ENCODE assay signal across 15 mouse cellular contexts in the genomic region with DNA sequence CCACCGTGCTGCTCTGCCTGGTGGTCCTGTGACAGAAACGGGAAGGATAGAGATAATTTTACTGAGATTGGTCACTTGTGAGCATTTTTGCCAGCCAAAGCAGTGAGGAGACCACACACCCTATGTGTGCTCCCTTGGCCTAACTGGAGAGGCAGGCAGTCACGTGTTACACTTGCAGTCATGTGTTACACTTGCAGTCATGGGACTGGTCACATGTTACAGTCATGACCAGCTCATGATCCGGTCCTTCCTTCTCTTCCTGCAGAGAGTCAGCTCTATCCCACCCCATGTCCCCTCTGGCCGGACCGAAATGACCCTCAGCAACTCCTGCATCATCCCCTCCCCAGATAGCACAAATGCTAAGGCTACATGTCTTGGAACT. TPM values are rescaled to one million over a fixed set of nuclear protein-coding genes. Genes with fewer than 3 reads are reported as not detected.
A peak's percentile ranks its signal among the peaks of the same experiment; 100 is the strongest.
DNase-seq lines count a peak whose midpoint lies in the region; ATAC-seq lines count a peak whose summit lies in the region.
"Had no signal": no experiment of that assay in that cellular context is flagged by ENCODE, and none has a peak within 500 bp of the region (broad histone marks: within the 10 kb centered on the region; RNA-seq: fewer than 3 reads in every experiment).

No protein-coding gene starts in this region.

- ATAC-seq in kidney, embryonic 14.5 days (ENCODE audit: low FRiP score, low TSS enrichment) = no peak
- no peak for ATAC-seq in megakaryocyte, adult 5-6 weeks (ENCODE audit: poor library complexity, severe bottlenecking)
- no peak for ATAC-seq in intestine, embryonic 16.5 days
- ATAC-seq in stomach, embryonic 16.5 days (ENCODE audit: insufficient read depth, low FRiP score) = no peak
- ATAC-seq: forebrain, postnatal 0 days had no signal

- 82% methylated on average over 6 of the region's 6 CpGs for WGBS in kidney, embryonic 14.5 days
- WGBS in intestine, embryonic 16.5 days = 83% methylated on average over 6 of the region's 6 CpGs
- 75% methylated on average over 6 of the region's 6 CpGs for WGBS in stomach, embryonic 16.5 days

- DNase-seq in kidney, adult 9 months = no peak
- no peak for DNase-seq in adrenal gland, postnatal 4 days (ENCODE audit: low spot score in 2 of 2)
- no peak for DNase-seq in thymus, postnatal 10 days (ENCODE audit: low spot score in 2 of 2)
- DNase-seq: forebrain, postnatal 0 days; heart, adult 11 months had no signal

- no peak overlapping the region for H3K9ac ChIP-seq in kidney, embryonic 14.5 days (ENCODE audit: low read depth, low read length)
- H3K9ac ChIP-seq in intestine, embryonic 16.5 days (ENCODE audit: low read depth, low read length) = peak overlapping the region; percentile 56; the same call in 1 of the 2 replicates
- H3K9ac ChIP-seq in stomach, embryonic 16.5 days (ENCODE audit: low read length) = 0 out of 2 replicates have a peak overlapping the region, but pooled peaks have one; percentile 31
- H3K9ac ChIP-seq: forebrain, postnatal 0 days; limb, embryonic 15.5 days had no signal

- H3K4me1 ChIP-seq in kidney, embryonic 14.5 days (ENCODE audit: control insufficient read depth, insufficient read depth, low read length) = peaks cover 43% of the 10 kb centered on the region
- peaks cover 75% of the 10 kb centered on the region for H3K4me1 ChIP-seq in megakaryocyte, embryonic 14.5 days
- peaks cover 36% of the 10 kb centered on the region for H3K4me1 ChIP-seq in intestine, embryonic 16.5 days (ENCODE audit: control insufficient read depth, insufficient read depth, low read length)
- H3K4me1 ChIP-seq in stomach, embryonic 16.5 days (ENCODE audit: control insufficient read depth, insufficient read depth, low read length) = peaks cover 30% of the 10 kb centered on the region

- H3K36me3 ChIP-seq in kidney, embryonic 14.5 days (ENCODE audit: control insufficient read depth, insufficient read depth, low read length) = no peaks in the 10 kb centered on the region
- H3K36me3 ChIP-seq in megakaryocyte, embryonic 14.5 days (replicated peaks; ENCODE audit: low read length) = no peaks in the 10 kb centered on the region
- no peaks in the 10 kb centered on the region for H3K36me3 ChIP-seq in intestine, embryonic 16.5 days (ENCODE audit: control insufficient read depth, insufficient read depth, low read length)
- no peaks in the 10 kb centered on the region for H3K36me3 ChIP-seq in stomach, embryonic 16.5 days (ENCODE audit: control insufficient read depth, insufficient read depth, low read length)
- H3K36me3 ChIP-seq: limb, embryonic 15.5 days had no signal

- no peaks in the 10 kb centered on the region for H3K9me3 ChIP-seq in kidney, embryonic 14.5 days (ENCODE audit: control insufficient read depth, low read length)
- H3K9me3 ChIP-seq in megakaryocyte, embryonic 14.5 days = no peaks in the 10 kb centered on the region
- no peaks in the 10 kb centered on the region for H3K9me3 ChIP-seq in intestine, embryonic 16.5 days (ENCODE audit: control insufficient read depth, low read length)
- no peaks in the 10 kb centered on the region for H3K9me3 ChIP-seq in stomach, embryonic 16.5 days (replicated peaks; ENCODE audit: control insufficient read depth, low read length)
- H3K9me3 ChIP-seq: limb, embryonic 15.5 days had no signal

- peak overlapping the region; percentile 70; the same call in 1 of the 2 replicates for H3K27ac ChIP-seq in kidney, embryonic 14.5 days (ENCODE audit: low read depth, low read length)
- peak overlapping the region; percentile 83 for H3K27ac ChIP-seq in intestine, embryonic 16.5 days (ENCODE audit: low read length)
- H3K27ac ChIP-seq in stomach, embryonic 16.5 days (ENCODE audit: low read length) = peak overlapping the region; percentile 63

- no peak overlapping the region for H3K4me2 ChIP-seq in kidney, embryonic 14.5 days (replicated peaks; ENCODE audit: low read depth, low read length)
- H3K4me2 ChIP-seq in intestine, embryonic 16.5 days (ENCODE audit: low read depth, low read length) = no peak overlapping the region
- H3K4me2 ChIP-seq in stomach, embryonic 16.5 days (ENCODE audit: low read depth, low read length) = no peak overlapping the region
- H3K4me2 ChIP-seq: limb, embryonic 15.5 days had no signal

- H3K27me3 ChIP-seq in kidney, embryonic 14.5 days (ENCODE audit: control insufficient read depth, insufficient read depth, low read length) = no peaks in the 10 kb centered on the region
- peaks cover 46% of the 10 kb centered on the region for H3K27me3 ChIP-seq in megakaryocyte, embryonic 14.5 days (replicated peaks)
- H3K27me3 ChIP-seq in intestine, embryonic 16.5 days (replicated peaks; ENCODE audit: control insufficient read depth, insufficient read depth, low read length) = no peaks in the 10 kb centered on the region
- no peaks in the 10 kb centered on the region for H3K27me3 ChIP-seq in stomach, embryonic 16.5 days (ENCODE audit: control insufficient read depth, insufficient read depth, low read length)
- H3K27me3 ChIP-seq: limb, embryonic 15.5 days had no signal

- no peak overlapping the region for H3K4me3 ChIP-seq in kidney, embryonic 14.5 days (ENCODE audit: low read length)
- H3K4me3 ChIP-seq in megakaryocyte, embryonic 14.5 days (replicated peaks) = peak overlapping the region; percentile 29
- no peak overlapping the region for H3K4me3 ChIP-seq in intestine, embryonic 16.5 days (ENCODE audit: low read length)
- no peak overlapping the region for H3K4me3 ChIP-seq in stomach, embryonic 16.5 days (replicated peaks; ENCODE audit: low read length)
- H3K4me3 ChIP-seq: limb, embryonic 15.5 days had no signal

RNA-seq across cellular contexts. Expression of gene Tha1, which starts 7.7 kb away (rescaled TPM):
- 4.3 and 5.1 TPM in 2 replicates for polyA plus RNA-seq in kidney, embryonic 14.5 days (2014; fragmentation: Nextera tagmentation; extraction: Ambion mirVana)
- polyA plus RNA-seq in megakaryocyte, embryonic 14.5 days (2012; ENCODE audit: insufficient read depth, low replicate concordance) = 6.0 and 6.4 TPM in 2 replicates
- 1.4 and 1.8 TPM in 2 replicates for total RNA-seq in megakaryocyte, adult 5-6 weeks (2015)
- total RNA-seq in megakaryocyte, adult 5-6 weeks (2017) = 0.89 and 1.1 TPM in 2 replicates
- polyA plus RNA-seq in intestine, embryonic 16.5 days (2015; fragmentation: Nextera tagmentation; extraction: Ambion mirVana) = 12.2 and 13.7 TPM in 2 replicates
- 6.8 and 8.2 TPM in 2 replicates for polyA plus RNA-seq in stomach, embryonic 16.5 days (2015; fragmentation: Nextera tagmentation; extraction: Ambion mirVana)
- total RNA-seq in adrenal gland, postnatal 4 days (2021) = 10 to 100 TPM; 15.1 to 15.6 TPM

RNA-seq across cellular contexts. Expression of gene Tmem235, which starts 20.4 kb away (rescaled TPM):
- polyA plus RNA-seq in kidney, embryonic 14.5 days (2014; fragmentation: Nextera tagmentation; extraction: Ambion mirVana) = not detected in 2 replicates
- polyA plus RNA-seq in megakaryocyte, embryonic 14.5 days (2012; ENCODE audit: insufficient read depth, low replicate concordance) = 0.07 TPM in 1 of 2 replicates, not detected in the other
- total RNA-seq in megakaryocyte, adult 5-6 weeks (2015) = not detected in 2 replicates
- total RNA-seq in megakaryocyte, adult 5-6 weeks (2017) = not detected in 2 replicates
- 0.07 TPM in 1 of 2 replicates, not detected in the other for polyA plus RNA-seq in intestine, embryonic 16.5 days (2015; fragmentation: Nextera tagmentation; extraction: Ambion mirVana)
- polyA plus RNA-seq in stomach, embryonic 16.5 days (2015; fragmentation: Nextera tagmentation; extraction: Ambion mirVana) = not detected in 2 replicates
- not detected for total RNA-seq in adrenal gland, postnatal 4 days (2021)
- total RNA-seq: forebrain, postnatal 0 days; hematopoietic stem cell, adult 5-6 weeks; neutrophil, adult 5-6 weeks had no signal
- polyA plus RNA-seq: embryonic facial prominence, embryonic 14.5 days; forebrain, postnatal 0 days; limb, embryonic 15.5 days; midbrain, postnatal 0 days had no signal

RNA-seq across cellular contexts. Expression of gene Birc5, which starts 31.9 kb away (rescaled TPM):
- polyA plus RNA-seq in kidney, embryonic 14.5 days (2014; fragmentation: Nextera tagmentation; extraction: Ambion mirVana) = 350 and 420 TPM in 2 replicates
- 58.9 and 69.8 TPM in 2 replicates for polyA plus RNA-seq in megakaryocyte, embryonic 14.5 days (2012; ENCODE audit: insufficient read depth, low replicate concordance)
- total RNA-seq in megakaryocyte, adult 5-6 weeks (2015) = 220 and 258 TPM in 2 replicates
- total RNA-seq in megakaryocyte, adult 5-6 weeks (2017) = 232 and 240 TPM in 2 replicates
- polyA plus RNA-seq in intestine, embryonic 16.5 days (2015; fragmentation: Nextera tagmentation; extraction: Ambion mirVana) = 259 and 306 TPM in 2 replicates
- polyA plus RNA-seq in stomach, embryonic 16.5 days (2015; fragmentation: Nextera tagmentation; extraction: Ambion mirVana) = 230 and 247 TPM in 2 replicates
- 10 to 100 TPM; 43.4 to 43.8 TPM for total RNA-seq in adrenal gland, postnatal 4 days (2021)

RNA-seq across cellular contexts. Expression of gene Tk1, which starts 55.1 kb away (rescaled TPM):
- 129 and 174 TPM in 2 replicates for polyA plus RNA-seq in kidney, embryonic 14.5 days (2014; fragmentation: Nextera tagmentation; extraction: Ambion mirVana)
- polyA plus RNA-seq in megakaryocyte, embryonic 14.5 days (2012; ENCODE audit: insufficient read depth, low replicate concordance) = 12.9 and 17.2 TPM in 2 replicates
- total RNA-seq in megakaryocyte, adult 5-6 weeks (2015) = 126 and 127 TPM in 2 replicates
- 60.0 and 73.7 TPM in 2 replicates for total RNA-seq in megakaryocyte, adult 5-6 weeks (2017)
- 119 and 147 TPM in 2 replicates for polyA plus RNA-seq in intestine, embryonic 16.5 days (2015; fragmentation: Nextera tagmentation; extraction: Ambion mirVana)
- 120 and 128 TPM in 2 replicates for polyA plus RNA-seq in stomach, embryonic 16.5 days (2015; fragmentation: Nextera tagmentation; extraction: Ambion mirVana)
- total RNA-seq in adrenal gland, postnatal 4 days (2021) = 10 to 100 TPM; 78.3 to 82.1 TPM

RNA-seq across cellular contexts. Expression of gene Afmid, which starts 55.2 kb away (rescaled TPM):
- 3.6 and 4.1 TPM in 2 replicates for polyA plus RNA-seq in kidney, embryonic 14.5 days (2014; fragmentation: Nextera tagmentation; extraction: Ambion mirVana)
- 1.8 and 2.6 TPM in 2 replicates for polyA plus RNA-seq in megakaryocyte, embryonic 14.5 days (2012; ENCODE audit: insufficient read depth, low replicate concordance)
- 2.4 and 3.0 TPM in 2 replicates for total RNA-seq in megakaryocyte, adult 5-6 weeks (2015)
- 2.8 and 4.7 TPM in 2 replicates for total RNA-seq in megakaryocyte, adult 5-6 weeks (2017)
- 9.6 and 10.7 TPM in 2 replicates for polyA plus RNA-seq in intestine, embryonic 16.5 days (2015; fragmentation: Nextera tagmentation; extraction: Ambion mirVana)
- 6.8 and 8.5 TPM in 2 replicates for polyA plus RNA-seq in stomach, embryonic 16.5 days (2015; fragmentation: Nextera tagmentation; extraction: Ambion mirVana)
- total RNA-seq in adrenal gland, postnatal 4 days (2021) = 10 to 100 TPM; 18.1 to 21.7 TPM
